Mouse (Mus musculus) megakaryocyte, embryonic 14.5 days (primary cell): ENCODE measurements around the gene Pkd1l3. TPM values are rescaled to one million over a fixed set of nuclear protein-coding genes. Genes with fewer than 3 reads are reported as not detected.

ENCODE experiments used
- H3K27me3 ChIP-seq: replicated peaks from 2 replicates; pipeline ENCODE3; 2012; ENCODE audit warnings: inconsistent platforms
- H3K36me3 ChIP-seq: replicated peaks from 2 replicates; pipeline ENCODE3; 2012; ENCODE audit warnings: low read length, inconsistent platforms, mixed read lengths
- H3K4me1 ChIP-seq: 2 replicates; pipeline ENCODE4 v1.6.1; 2012; ENCODE audit warnings: inconsistent platforms
- H3K4me3 ChIP-seq: replicated peaks from 2 replicates; pipeline ENCODE3; 2012; ENCODE audit warnings: moderate library complexity, mild to moderate bottlenecking, inconsistent platforms
- H3K9me3 ChIP-seq: 2 replicates; pipeline ENCODE4 v1.6.1; 2012; ENCODE audit warnings: inconsistent platforms
- FLI1 ChIP-seq: IDR thresholded peaks from 2 replicates; pipeline ENCODE4 v1.6.1; 2012; ENCODE audit warnings: low read length, inconsistent platforms, mixed read lengths
- GATA1 ChIP-seq: IDR thresholded peaks from 3 replicates; pipeline ENCODE4 v1.6.1; 2012; ENCODE audit warnings: mixed read lengths, low read length, inconsistent platforms, borderline replicate concordance
- polyA plus RNA-seq: library from polyadenylated mRNA; stranded (reverse); fragments of >175 nt; gene quantifications from 2 replicates; pipeline ENCODE4 v1.2.3, GENCODE M21; 2012; ENCODE audit warnings: low replicate concordance; ENCODE audit not compliant: insufficient read depth

Gene Pkd1l3
- 0.62 and 0.72 TPM in 2 replicates for polyA plus RNA-seq

- peaks cover 22% of the 10 kb centered on the region for H3K9me3 ChIP-seq
- H3K36me3 ChIP-seq = peaks cover 37% of the 10 kb centered on the region
- H3K27me3 ChIP-seq = no peaks in the 10 kb centered on the region
- peaks cover 65% of the 10 kb centered on the region for H3K4me1 ChIP-seq
- TF ChIP-seq GATA1 (peak; percentile 37; the same call in 1 of the 3 replicates), FLI1 (no peak)
- H3K4me3 ChIP-seq = peak within 1 kb of the TSS; percentile 89
Observed at GRCm38 (mm10) chr8:109614243-109615210, at the start of gene Pkd1l3. TSS of gene Pkd1l3 (plus strand) at chr8:109614517.

- no peaks in the 10 kb centered on the region for H3K27me3 ChIP-seq
- TF ChIP-seq FLI1 (no peak), GATA1 (no peak)
- H3K4me3 ChIP-seq = peak overlapping the region; percentile 98
- peaks cover 43% of the 10 kb centered on the region for H3K4me1 ChIP-seq
- peaks cover 51% of the 10 kb centered on the region for H3K36me3 ChIP-seq
- no peaks in the 10 kb centered on the region for H3K9me3 ChIP-seq
Observed at GRCm38 (mm10) chr8:109564766-109565165, 49.6 kb upstream of the Pkd1l3 start.

GRCm38 (mm10) chr8:109565498-109566333 is 48.6 kb upstream of the Pkd1l3 start, which contains the start of the genes Dhx38 and Txnl4b:
TSS of gene Dhx38 (minus strand) at chr8:109565861.
TSS of gene Txnl4b (plus strand) at chr8:109565892.
- peak; percentile 100 for TF ChIP-seq FLI1
- no peak for TF ChIP-seq GATA1
- H3K4me1 ChIP-seq = peaks cover 46% of the 10 kb centered on the region
- peaks cover 51% of the 10 kb centered on the region for H3K36me3 ChIP-seq
- H3K4me3 ChIP-seq = peak within 1 kb of the TSS; percentile 98
- H3K9me3 ChIP-seq = no peaks in the 10 kb centered on the region
- no peaks in the 10 kb centered on the region for H3K27me3 ChIP-seq

DNA sequence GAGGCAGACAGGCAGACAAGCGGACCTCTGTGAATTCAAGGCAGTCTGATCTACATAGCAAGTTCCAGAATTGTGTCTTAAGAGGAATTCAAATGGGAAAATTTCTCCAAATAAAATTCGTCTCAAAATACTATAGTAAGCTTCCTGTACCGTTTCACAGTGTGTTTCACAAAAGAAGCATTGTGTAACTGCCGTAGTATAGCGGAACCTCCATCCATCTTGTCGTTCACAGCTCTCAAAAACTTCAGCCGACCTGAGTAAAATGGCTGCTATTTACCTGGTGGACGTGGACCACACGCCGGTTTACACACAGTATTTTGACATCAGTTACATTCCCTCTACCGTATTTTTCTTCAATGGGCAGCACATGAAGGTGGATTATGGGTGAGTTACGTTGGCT is 43.2 kb upstream of the Pkd1l3 start:
- H3K27me3 ChIP-seq = peaks cover 10% of the 10 kb centered on the region
- peaks cover 72% of the 10 kb centered on the region for H3K36me3 ChIP-seq
- no peaks in the 10 kb centered on the region for H3K9me3 ChIP-seq
- TF ChIP-seq FLI1 = no peak
- TF ChIP-seq GATA1 = no peak
- peaks cover 46% of the 10 kb centered on the region for H3K4me1 ChIP-seq
- H3K4me3 ChIP-seq = no peak overlapping the region

DNA sequence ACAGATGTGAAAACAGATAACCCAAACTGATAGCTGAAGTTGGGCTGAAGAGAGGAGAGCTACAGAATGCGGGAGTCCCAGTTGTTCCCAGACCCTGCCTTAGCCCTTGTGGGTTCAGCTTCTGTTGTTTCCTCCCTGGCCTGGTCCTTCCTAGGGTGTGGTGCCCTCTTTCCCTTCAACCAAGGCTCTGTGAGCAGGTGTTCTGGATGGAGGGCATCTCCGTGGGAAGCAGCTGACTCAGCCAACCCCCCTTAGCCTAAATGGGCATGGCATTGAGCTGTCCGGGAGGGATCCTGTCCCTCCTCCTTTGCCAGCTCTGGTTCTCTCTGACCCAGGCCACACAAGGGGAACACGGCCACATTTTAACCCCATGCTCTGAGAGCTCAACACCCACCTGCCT is 38.0 kb upstream of the Pkd1l3 start:
- TF ChIP-seq FLI1 (no peak), GATA1 (no peak)
- peaks cover 40% of the 10 kb centered on the region for H3K36me3 ChIP-seq
- H3K4me3 ChIP-seq = peak overlapping the region; percentile 8
- H3K27me3 ChIP-seq = peaks cover 26% of the 10 kb centered on the region
- H3K4me1 ChIP-seq = peaks cover 26% of the 10 kb centered on the region
- peaks cover 7% of the 10 kb centered on the region for H3K9me3 ChIP-seq

GRCm38 (mm10) chr8:109578900-109579301 is 35.4 kb upstream of the Pkd1l3 start, which contains the start of gene Hp:
TSS of gene Hp (minus strand) at chr8:109579172.
- peak within 1 kb of the TSS; percentile 70 for H3K4me3 ChIP-seq
- TF ChIP-seq FLI1 = no peak
- no peak for TF ChIP-seq GATA1

DNA sequence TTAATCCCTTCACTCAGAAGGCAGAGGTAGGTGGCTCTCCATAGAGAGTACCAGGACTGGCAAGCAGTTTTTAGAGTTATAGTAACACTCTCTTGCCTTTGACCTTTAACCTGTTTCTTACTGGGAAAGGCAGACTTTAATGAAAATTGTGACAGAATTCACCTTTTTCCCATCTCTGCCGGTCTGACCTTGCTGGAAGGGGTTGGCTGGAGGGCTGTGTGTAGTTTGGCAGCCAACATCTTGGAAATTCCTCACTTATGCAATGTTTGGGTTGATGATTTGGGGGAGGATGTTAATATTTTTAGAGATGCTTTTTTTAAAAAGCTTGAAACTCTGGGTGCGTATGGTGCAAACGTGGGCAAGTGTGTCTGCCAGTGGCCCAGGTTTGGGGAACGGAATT is 30.0 kb upstream of the Pkd1l3 start:
- TF ChIP-seq GATA1 = no peak
- no peak for TF ChIP-seq FLI1
- peaks cover 27% of the 10 kb centered on the region for H3K9me3 ChIP-seq
- peaks cover 20% of the 10 kb centered on the region for H3K27me3 ChIP-seq
- H3K4me3 ChIP-seq = no peak overlapping the region
- no peaks in the 10 kb centered on the region for H3K36me3 ChIP-seq
- H3K4me1 ChIP-seq = peaks cover 6% of the 10 kb centered on the region

More at GRCm38 (mm10) chr8:109578900-109579301, 35.4 kb upstream of the Pkd1l3 start, which contains the start of gene Hp:
- Histone ChIP-seq H3K27me3 (peaks cover 28% of the 10 kb centered on the region), H3K4me1 (peaks cover 24% of the 10 kb centered on the region), H3K36me3 (peaks cover 15% of the 10 kb centered on the region), H3K9me3 (peaks cover 16% of the 10 kb centered on the region)

GRCm38 (mm10) chr8:109584830-109585229 is 29.5 kb upstream of the Pkd1l3 start:
- Histone ChIP-seq H3K36me3 (no peaks in the 10 kb centered on the region), H3K27me3 (peaks cover 20% of the 10 kb centered on the region), H3K9me3 (peaks cover 27% of the 10 kb centered on the region), H3K4me1 (peaks cover 6% of the 10 kb centered on the region), H3K4me3 (no peak overlapping the region)
- TF ChIP-seq FLI1 = no peak
- TF ChIP-seq GATA1 = no peak

GRCm38 (mm10) chr8:109585652-109586051 is 28.7 kb upstream of the Pkd1l3 start:
- no peaks in the 10 kb centered on the region for H3K36me3 ChIP-seq
- TF ChIP-seq GATA1 (no peak), FLI1 (no peak)

More at GRCm38 (mm10) chr8:109585652-109586051, 28.7 kb upstream of the Pkd1l3 start:
- H3K4me3 ChIP-seq = no peak overlapping the region
- H3K27me3 ChIP-seq = peaks cover 20% of the 10 kb centered on the region
- peaks cover 6% of the 10 kb centered on the region for H3K4me1 ChIP-seq
- peaks cover 27% of the 10 kb centered on the region for H3K9me3 ChIP-seq
